Mouse (Mus musculus) embryonic facial prominence, embryonic 15.5 days (tissue): ENCODE data around the gene Micall1. TPM values are rescaled to one million over a fixed set of nuclear protein-coding genes. Genes with fewer than 3 reads are reported as not detected.

Source experiments
- ATAC-seq: fragments of 200-750 bp; cut with Nextera tagmentation; 2 replicates; pipeline ENCODE4 v1.8.0; 2017; ENCODE audit warnings: low read depth, moderate TSS enrichment; ENCODE audit not compliant: insufficient number of reproducible peaks, low FRiP score, low TSS enrichment
- H3K27ac ChIP-seq: fragments of 300-500 bp; sonication (generic); replicated peaks from 2 replicates; pipeline ENCODE4 v1.5.1; 2015; ENCODE audit warnings: mild to moderate bottlenecking, inconsistent platforms
- H3K27me3 ChIP-seq: fragments of 300-500 bp; sonication (generic); 2 replicates; pipeline ENCODE4 v1.6.1; 2015; ENCODE audit warnings: inconsistent platforms
- H3K36me3 ChIP-seq: fragments of 300-500 bp; sonication (generic); 2 replicates; pipeline ENCODE4 v1.6.1; 2015; ENCODE audit warnings: mild to moderate bottlenecking, inconsistent platforms
- H3K4me1 ChIP-seq: fragments of 300-500 bp; sonication (generic); 2 replicates; pipeline ENCODE4 v1.6.1; 2015; ENCODE audit warnings: inconsistent platforms
- H3K4me2 ChIP-seq: fragments of 300-500 bp; sonication (generic); replicated peaks from 2 replicates; pipeline ENCODE4 v1.6.1; 2015; ENCODE audit warnings: mild to moderate bottlenecking, inconsistent platforms
- H3K4me3 ChIP-seq: fragments of 300-500 bp; sonication (generic); replicated peaks from 2 replicates; pipeline ENCODE4 v1.5.1; 2015; ENCODE audit warnings: mild to moderate bottlenecking, inconsistent platforms
- H3K9ac ChIP-seq: fragments of 300-500 bp; sonication (generic); 2 replicates; pipeline ENCODE4 v1.6.1; 2015; ENCODE audit warnings: inconsistent platforms
- H3K9me3 ChIP-seq: fragments of 300-500 bp; sonication (generic); replicated peaks from 2 replicates; pipeline ENCODE4 v1.6.1; 2016; ENCODE audit warnings: inconsistent platforms
- WGBS: fragments of 180-500 bp; shearing (Covaris S2); methylation state at CpG from one replicate; pipeline ENCODE4 v1.1.7; 2015; 5-methylcytosine and 5-hydroxymethylcytosine counted together
- polyA plus RNA-seq: library from polyadenylated mRNA; unstranded; fragments of >200 nt; fragmentation: Nextera tagmentation; extraction: Ambion mirVana; gene quantifications from 2 replicates; pipeline ENCODE4 v1.2.1, GENCODE M21; 2015

Micall1 gene
- polyA plus RNA-seq, 1 experiment from 2014 or later: 17.3 TPM

DNA sequence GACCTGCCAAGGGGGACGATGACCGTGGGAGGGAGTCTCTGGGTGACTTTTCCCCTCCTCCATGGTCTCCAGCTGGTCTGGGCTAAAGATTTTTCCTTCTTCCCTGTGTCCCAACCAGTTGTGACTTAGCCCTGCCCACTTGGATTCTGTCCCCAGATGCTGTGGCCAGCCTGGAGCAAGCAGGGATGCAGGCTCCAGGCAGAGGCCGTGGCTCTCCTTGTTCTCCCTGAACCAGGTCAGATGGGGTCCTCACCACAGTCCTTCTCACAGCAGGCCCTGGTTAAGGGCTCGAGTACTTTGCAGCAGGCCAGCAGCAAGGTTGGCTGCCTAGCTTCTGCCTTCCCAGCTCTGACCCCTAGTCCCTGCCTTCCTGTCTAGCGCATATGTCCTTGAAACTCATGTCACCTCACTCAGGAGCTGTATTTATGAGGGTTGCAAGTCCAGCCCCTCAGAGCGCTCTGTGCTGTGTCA lies 24.5 kb downstream of the Micall1 start:
- H3K9me3 ChIP-seq: no peaks in the 10 kb centered on the region
- peaks cover 22% of the 10 kb centered on the region; the same call in 1 of the 2 replicates for H3K4me1 ChIP-seq
- H3K27me3 ChIP-seq: no peaks in the 10 kb centered on the region
- no peak overlapping the region for H3K27ac ChIP-seq
- no peak for ATAC-seq
- no peak overlapping the region for H3K9ac ChIP-seq
- no peak overlapping the region for H3K4me2 ChIP-seq
- H3K4me3 ChIP-seq: no peak overlapping the region
- WGBS: 83% methylated on average over 6 of the region's 6 CpGs
- H3K36me3 ChIP-seq: peaks cover 61% of the 10 kb centered on the region

DNA sequence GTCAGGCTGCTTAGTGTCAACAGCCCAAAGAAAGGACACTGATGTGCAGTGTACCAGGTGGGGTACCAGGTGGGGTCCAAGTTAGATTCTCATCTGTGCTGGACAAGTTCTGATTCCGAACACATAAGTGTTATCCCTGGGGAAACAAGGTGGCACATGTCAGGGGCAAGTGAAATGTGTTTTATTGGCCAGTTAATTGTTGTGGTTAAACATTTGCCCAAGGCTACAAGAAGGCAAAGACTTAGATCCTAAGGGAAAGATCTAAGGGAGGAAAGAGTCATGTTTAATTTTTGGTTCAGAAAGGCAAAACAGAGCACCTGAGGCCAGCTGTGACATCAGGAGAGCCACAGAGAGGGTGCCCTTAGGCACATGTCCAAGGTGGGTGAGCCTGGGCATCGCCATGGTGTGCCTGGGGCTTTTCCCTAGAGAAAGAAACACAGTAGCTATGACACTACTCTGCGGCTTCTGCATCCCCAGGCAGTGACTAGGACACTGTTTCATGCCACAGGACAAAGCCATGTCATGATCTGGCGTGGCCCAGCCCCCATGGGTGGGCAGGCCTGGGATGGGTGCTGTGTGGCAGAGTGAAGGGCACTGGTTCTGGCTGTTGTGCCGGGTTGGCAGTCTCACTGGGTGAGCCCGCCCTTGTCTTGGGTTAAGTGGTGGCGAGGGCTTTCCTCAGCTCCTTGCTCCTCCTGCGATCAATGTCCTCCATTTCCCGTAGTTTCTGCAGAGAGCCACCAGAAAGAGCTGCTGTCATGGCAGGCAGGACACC lies 26.0 kb downstream of the Micall1 start:
- Histone ChIP-seq H3K4me3 (no peak overlapping the region), H3K27ac (no peak overlapping the region), H3K9ac (no peak overlapping the region), H3K4me2 (no peak overlapping the region), H3K4me1 (peaks cover 22% of the 10 kb centered on the region; the same call in 1 of the 2 replicates), H3K9me3 (no peaks in the 10 kb centered on the region), H3K36me3 (peaks cover 49% of the 10 kb centered on the region), H3K27me3 (no peaks in the 10 kb centered on the region)
- WGBS: 84% methylated on average over 9 of the region's 9 CpGs
- no peak for ATAC-seq

DNA sequence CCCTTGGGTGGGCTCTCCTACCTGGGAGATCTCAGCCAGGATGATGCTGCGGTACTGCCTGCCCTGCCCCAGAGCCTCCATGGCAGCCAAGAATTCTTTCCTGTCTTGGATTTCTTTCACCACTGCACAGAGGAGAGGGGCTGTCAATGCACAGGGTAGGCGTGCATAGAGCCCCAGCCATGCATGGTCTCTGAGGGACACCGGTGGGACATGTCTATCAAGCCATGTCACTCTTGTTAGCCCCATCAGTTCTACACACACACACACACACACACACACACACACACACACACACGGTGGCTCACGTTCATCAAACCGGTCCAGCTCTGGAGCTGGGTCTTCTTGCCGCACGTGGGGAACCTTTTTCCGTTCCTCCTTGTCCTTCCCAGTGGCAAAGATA lies 26.6 kb downstream of the Micall1 start:
- Histone ChIP-seq H3K4me3 (no peak overlapping the region), H3K4me1 (peaks cover 23% of the 10 kb centered on the region; the same call in 1 of the 2 replicates)

DNA sequence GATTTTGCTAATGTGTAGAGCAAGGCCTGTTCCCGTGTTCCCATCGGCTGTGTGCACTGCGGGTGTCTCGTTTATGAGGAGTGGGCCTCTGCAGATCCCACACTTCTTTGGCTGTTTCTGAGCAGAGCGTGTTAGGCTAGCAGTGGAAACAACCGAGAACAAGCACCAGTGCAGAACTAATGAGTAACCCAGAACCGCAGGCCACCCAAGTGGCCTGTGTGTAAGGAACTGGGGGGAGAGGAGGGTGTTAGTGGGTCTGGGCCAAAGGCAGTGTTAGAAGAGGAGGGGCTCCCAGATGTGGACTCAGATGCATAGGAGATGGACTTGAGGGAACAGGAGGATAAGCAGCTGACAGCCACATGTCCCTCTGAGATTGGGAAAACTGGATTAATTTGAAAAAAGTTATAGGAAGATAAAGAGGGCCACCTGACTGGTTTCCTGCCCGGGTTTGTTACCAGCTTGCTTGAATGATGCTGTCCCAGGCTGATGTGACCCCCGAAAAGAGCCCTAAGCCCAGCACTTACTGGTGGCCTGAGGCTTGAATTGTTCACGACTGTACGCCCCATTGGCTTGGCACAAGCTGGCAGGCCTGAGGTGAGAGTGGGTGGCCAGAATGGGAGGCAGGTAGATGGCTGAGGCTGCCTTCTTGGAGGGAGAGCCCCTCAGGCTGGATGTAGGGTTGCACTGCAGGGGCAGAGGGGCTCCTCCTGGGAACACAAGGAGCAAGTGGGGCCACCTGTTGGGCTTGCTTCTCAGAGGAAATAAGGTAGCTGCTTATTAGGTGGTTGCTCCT lies 27.3 kb downstream of the Micall1 start:
- WGBS: 59% methylated on average over 11 of the region's 11 CpGs
- peaks cover 25% of the 10 kb centered on the region; the same call in 1 of the 2 replicates for H3K4me1 ChIP-seq
- H3K27ac ChIP-seq: no peak overlapping the region
- peaks cover 36% of the 10 kb centered on the region for H3K36me3 ChIP-seq
- H3K4me3 ChIP-seq: no peak overlapping the region
- no peak for ATAC-seq
- no peak overlapping the region for H3K9ac ChIP-seq
- H3K4me2 ChIP-seq: no peak overlapping the region
- no peaks in the 10 kb centered on the region for H3K27me3 ChIP-seq
- H3K9me3 ChIP-seq: no peaks in the 10 kb centered on the region

More for the DNA sequence above, 26.6 kb downstream of the Micall1 start:
- whole genome bisulfite sequencing: 69% methylated on average over 9 of the region's 9 CpGs
- no peak overlapping the region for H3K9ac ChIP-seq
- H3K9me3 ChIP-seq: no peaks in the 10 kb centered on the region
- peaks cover 43% of the 10 kb centered on the region for H3K36me3 ChIP-seq
- ATAC-seq: no peak
- H3K27ac ChIP-seq: no peak overlapping the region
- no peaks in the 10 kb centered on the region for H3K27me3 ChIP-seq
- no peak overlapping the region for H3K4me2 ChIP-seq

DNA sequence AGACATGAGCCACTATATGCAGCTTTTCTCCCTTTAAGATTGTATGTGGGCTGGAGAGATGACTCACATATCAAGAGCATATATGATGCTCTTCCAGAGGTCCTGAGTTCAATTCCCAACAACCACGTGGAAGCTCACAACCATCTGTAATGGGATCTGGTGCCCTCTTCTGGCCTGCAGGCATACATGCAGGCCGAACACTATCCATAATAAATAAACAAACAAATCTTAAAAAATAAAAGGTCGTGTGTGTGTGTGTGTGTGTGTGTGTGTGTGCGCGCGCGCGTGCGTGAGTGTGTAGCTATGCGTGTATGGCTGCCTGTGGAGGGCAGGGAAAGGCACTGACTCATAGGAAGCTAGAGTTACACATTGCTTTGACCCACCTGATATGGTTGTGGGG lies 30.9 kb downstream of the Micall1 start:
- ATAC-seq: no peak
- Histone ChIP-seq H3K4me2 (no peak overlapping the region), H3K9me3 (no peaks in the 10 kb centered on the region), H3K4me3 (no peak overlapping the region), H3K27me3 (no peaks in the 10 kb centered on the region), H3K4me1 (peaks cover 42% of the 10 kb centered on the region), H3K27ac (no peak overlapping the region), H3K36me3 (peaks cover 4% of the 10 kb centered on the region; the same call in 1 of the 2 replicates), H3K9ac (no peak overlapping the region)
- 52% methylated on average over 10 of the region's 10 CpGs for WGBS

DNA sequence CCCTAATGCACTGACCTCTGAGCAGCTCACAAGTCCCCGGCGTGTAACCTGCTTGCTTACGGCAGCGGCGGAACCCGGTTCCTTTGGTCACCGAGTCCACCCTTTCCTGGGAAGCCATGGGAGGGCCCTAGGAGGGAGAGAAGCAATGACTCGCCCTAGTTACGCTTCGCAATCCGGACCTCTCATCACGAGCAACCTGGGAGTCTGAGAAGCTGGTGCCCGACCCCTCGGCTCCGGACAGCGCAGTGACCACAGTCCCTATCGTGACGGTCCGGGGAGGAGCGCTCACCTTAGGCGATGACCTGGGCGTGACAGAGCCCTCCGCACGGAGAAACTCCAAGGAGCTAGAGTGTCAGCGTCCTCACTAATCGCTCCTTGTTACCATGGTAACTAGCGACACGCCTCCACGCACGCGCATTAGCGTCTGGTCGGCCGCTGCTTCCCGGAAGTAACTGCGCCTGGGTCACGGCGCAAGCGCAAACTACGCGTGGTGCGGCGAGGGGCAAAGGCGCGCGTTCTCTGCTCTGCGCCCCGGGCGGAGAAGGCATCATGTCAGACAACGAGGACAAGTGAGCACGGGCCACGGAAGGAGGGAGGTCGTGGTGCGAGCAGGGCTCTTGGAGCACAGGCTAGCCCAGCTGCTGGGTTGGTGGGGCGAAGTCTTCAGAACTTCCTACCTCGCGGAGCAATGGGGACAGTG lies 32.3 kb downstream of the Micall1 start, which contains the start of the genes Polr2f and 1700088E04Rik:
Gene Polr2f (plus strand): TSS at position 144 of the 700 bp plus-strand sequence.
Gene 1700088E04Rik (minus strand): TSS at position 388 of the 700 bp plus-strand sequence.
- peak; percentile 77 for ATAC-seq
- H3K27me3 ChIP-seq: no peaks in the 10 kb centered on the region
- peaks cover 32% of the 10 kb centered on the region for H3K4me1 ChIP-seq
- WGBS: under 1% methylated on average over 57 of the region's 57 CpGs
- peak within 1 kb of the TSS; percentile 53 for H3K9ac ChIP-seq
- H3K9me3 ChIP-seq: no peaks in the 10 kb centered on the region
- peak within 1 kb of the TSS; percentile 67 for H3K27ac ChIP-seq
- H3K4me3 ChIP-seq: peak within 1 kb of the TSS; percentile 80
- H3K4me2 ChIP-seq: peak within 1 kb of the TSS; percentile 94
- peaks cover 18% of the 10 kb centered on the region for H3K36me3 ChIP-seq

DNA sequence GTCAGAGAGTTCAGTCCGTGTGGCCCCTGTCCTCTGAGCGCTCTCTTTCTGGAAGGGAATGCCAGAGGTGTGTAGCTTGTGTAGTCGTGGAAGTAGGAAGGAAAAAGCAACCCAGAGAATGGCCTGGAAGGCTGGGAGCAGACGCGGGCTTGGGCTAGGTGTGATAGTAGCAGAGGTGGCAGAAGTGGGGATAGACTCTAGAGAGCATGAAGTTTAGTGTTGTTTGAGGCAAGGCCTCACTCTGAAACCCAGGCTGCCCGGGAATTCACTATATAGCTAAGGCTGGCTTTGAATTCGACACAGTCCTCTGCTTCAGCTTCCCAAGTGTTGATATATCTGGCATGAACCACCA lies 32.8 kb downstream of the Micall1 start:
- peak overlapping the region; percentile 94 for H3K4me2 ChIP-seq
- WGBS: 2% methylated on average over 7 of the region's 7 CpGs
- peak; percentile 12; the same call in 1 of the 2 replicates for ATAC-seq
- peak overlapping the region; percentile 80 for H3K4me3 ChIP-seq
- peaks cover 23% of the 10 kb centered on the region for H3K36me3 ChIP-seq
- peak overlapping the region; percentile 53 for H3K9ac ChIP-seq
- H3K9me3 ChIP-seq: no peaks in the 10 kb centered on the region
- peaks cover 29% of the 10 kb centered on the region for H3K4me1 ChIP-seq
- H3K27ac ChIP-seq: peak overlapping the region; percentile 67
- no peaks in the 10 kb centered on the region for H3K27me3 ChIP-seq

DNA sequence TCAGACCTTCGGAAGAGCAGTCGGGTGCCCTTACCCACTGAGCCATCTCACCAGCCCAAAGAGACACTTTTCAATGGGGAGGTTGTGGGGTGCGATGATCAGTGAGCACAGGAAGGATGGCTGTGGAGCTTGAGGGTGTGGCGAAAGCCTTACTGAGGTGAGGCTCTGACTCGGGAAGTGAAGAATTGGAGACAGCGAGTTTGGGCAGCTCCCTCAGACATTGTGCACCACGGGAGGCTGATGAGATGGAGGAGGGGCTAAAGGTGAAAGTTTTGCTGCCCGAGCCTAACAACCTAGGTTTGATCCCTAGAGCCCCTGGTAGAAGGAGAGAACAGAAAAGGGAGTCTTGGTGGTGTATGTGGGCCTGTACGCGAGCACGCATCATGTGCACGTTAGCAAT lies 34.6 kb downstream of the Micall1 start:
- H3K4me2 ChIP-seq: no peak overlapping the region
- no peaks in the 10 kb centered on the region for H3K9me3 ChIP-seq
- peaks cover 29% of the 10 kb centered on the region for H3K4me1 ChIP-seq
- H3K9ac ChIP-seq: no peak overlapping the region
- ATAC-seq: no peak
- H3K27me3 ChIP-seq: no peaks in the 10 kb centered on the region
- no peak overlapping the region; the same call in 1 of the 2 replicates for H3K4me3 ChIP-seq
- H3K36me3 ChIP-seq: peaks cover 38% of the 10 kb centered on the region
- 73% methylated on average over 12 of the region's 12 CpGs for WGBS
- H3K27ac ChIP-seq: peak overlapping the region; percentile 31; the same call in 1 of the 2 replicates

DNA sequence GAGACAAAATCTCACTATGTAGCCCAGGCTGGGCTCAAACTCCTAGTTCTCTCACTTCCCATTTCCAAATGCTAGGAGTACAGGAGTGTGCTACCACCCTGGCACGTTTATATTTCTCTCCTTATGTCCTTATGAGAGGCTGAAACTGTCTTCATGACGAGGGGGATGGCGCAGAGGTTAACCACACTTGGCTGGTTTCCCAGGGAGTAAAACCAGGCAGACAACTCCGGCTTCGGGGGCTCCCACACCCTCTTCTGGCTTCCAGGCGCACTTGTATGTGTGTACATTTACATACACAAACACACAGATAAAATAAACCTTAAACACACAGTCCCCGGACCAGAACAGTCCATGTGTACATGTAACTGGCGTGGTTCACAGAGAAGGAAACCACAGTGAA lies 35.3 kb downstream of the Micall1 start:
- H3K36me3 ChIP-seq: peaks cover 38% of the 10 kb centered on the region
- no peaks in the 10 kb centered on the region for H3K27me3 ChIP-seq
- H3K9me3 ChIP-seq: no peaks in the 10 kb centered on the region
- H3K4me1 ChIP-seq: peaks cover 29% of the 10 kb centered on the region
- H3K9ac ChIP-seq: no peak overlapping the region
- H3K4me3 ChIP-seq: no peak overlapping the region
- 57% methylated on average over 8 of the region's 8 CpGs for WGBS
- H3K27ac ChIP-seq: peak overlapping the region; percentile 31
- ATAC-seq: no peak
- H3K4me2 ChIP-seq: no peak overlapping the region

DNA sequence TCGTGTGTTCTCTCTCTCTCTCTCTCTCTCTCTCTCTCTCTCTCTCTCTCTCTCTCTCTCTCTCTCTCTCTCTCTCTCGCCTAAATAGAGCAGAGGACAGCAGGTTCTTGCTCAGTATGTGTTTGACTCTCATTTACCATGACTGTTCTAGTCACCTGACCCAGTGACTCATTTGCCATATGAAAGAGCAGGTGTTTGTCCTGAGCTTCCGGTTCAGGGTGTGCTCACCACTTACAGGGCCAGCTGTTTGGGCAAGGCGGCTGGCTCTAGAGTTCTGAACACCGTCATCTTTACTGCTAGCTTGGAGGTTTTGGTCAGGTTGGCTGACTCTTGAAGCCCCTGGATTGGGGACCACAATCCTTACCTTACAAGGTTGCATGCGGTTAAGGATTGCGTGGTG lies 36.8 kb downstream of the Micall1 start:
- ATAC-seq: no peak
- no peak overlapping the region for H3K4me3 ChIP-seq
- H3K9ac ChIP-seq: no peak overlapping the region
- H3K4me1 ChIP-seq: peaks cover 26% of the 10 kb centered on the region
- H3K4me2 ChIP-seq: no peak overlapping the region
- no peak overlapping the region for H3K27ac ChIP-seq
- WGBS: 84% methylated on average over 7 of the region's 7 CpGs
- H3K9me3 ChIP-seq: no peaks in the 10 kb centered on the region
- peaks cover 48% of the 10 kb centered on the region for H3K36me3 ChIP-seq
- no peaks in the 10 kb centered on the region for H3K27me3 ChIP-seq

DNA sequence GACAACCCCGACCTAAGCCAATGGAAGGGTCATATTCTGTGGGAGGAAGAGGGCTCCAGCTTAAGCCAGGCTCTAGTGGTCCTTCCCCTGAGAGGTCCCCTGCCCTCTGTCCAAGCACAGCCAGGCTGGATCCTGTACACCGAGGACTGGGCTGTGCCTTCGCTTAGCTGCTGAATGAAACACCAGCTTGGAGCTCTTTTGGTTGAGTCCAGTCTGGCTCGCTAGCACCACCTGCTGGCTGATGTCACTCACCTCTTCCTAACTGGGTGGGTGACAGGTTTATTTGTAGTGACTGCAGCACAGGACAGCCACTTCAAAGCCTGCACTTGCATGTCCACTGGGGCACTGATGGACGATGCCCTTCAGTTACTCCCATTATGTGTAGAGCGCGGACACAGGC lies 39.8 kb downstream of the Micall1 start:
- no peaks in the 10 kb centered on the region for H3K9me3 ChIP-seq
- H3K4me2 ChIP-seq: no peak overlapping the region
- H3K4me1 ChIP-seq: peaks cover 5% of the 10 kb centered on the region
- no peak overlapping the region for H3K27ac ChIP-seq
- H3K4me3 ChIP-seq: no peak overlapping the region
- no peak for ATAC-seq
- WGBS: 48% methylated on average over 7 of the region's 7 CpGs
- H3K27me3 ChIP-seq: no peaks in the 10 kb centered on the region
- H3K36me3 ChIP-seq: peaks cover 73% of the 10 kb centered on the region
- no peak overlapping the region for H3K9ac ChIP-seq
